In genomic region chr2:69593168-69593567, GRCm38 (mm10) we compare ENCODE assay signal across 25 mouse cellular contexts. TPM values are rescaled to one million over a fixed set of nuclear protein-coding genes. Genes with fewer than 3 reads are reported as not detected.
"Had no signal": no experiment of that assay in that cellular context is flagged by ENCODE, and none has a peak within 500 bp of the region (broad histone marks: within the 10 kb centered on the region; RNA-seq: fewer than 3 reads in every experiment).

No protein-coding gene starts in this region.

- H3K4me3 ChIP-seq: gastrocnemius, adult 2 months; heart, adult 2 months; hindbrain, embryonic 10.5 days; hindbrain, embryonic 12.5 days; intestine, embryonic 15.5 days; layer of hippocampus, adult 2 months; left cerebral cortex, adult 2 months; limb, embryonic 10.5 days; limb, embryonic 12.5 days had no signal

- ATAC-seq: hindbrain, embryonic 16.5 days; inflammation-experienced regulatory T-cells, adult 6 months; intestine, embryonic 15.5 days; intestine, postnatal 0 days had no signal

- H3K9ac ChIP-seq: hindbrain, embryonic 12.5 days; hindbrain, embryonic 14.5 days; intestine, embryonic 15.5 days; limb, embryonic 12.5 days had no signal

- H3K4me1 ChIP-seq: hindbrain, embryonic 12.5 days; intestine, embryonic 15.5 days; limb, embryonic 10.5 days; limb, embryonic 12.5 days had no signal

- DNase-seq: gastrocnemius, adult 2 months; gastrocnemius, postnatal 10 days; gastrocnemius, postnatal 25 days; heart, adult 2 months; heart, postnatal 10 days; heart, postnatal 4 days; kidney, adult 18-20 months; kidney, adult 8-10 months; kidney, postnatal 10 days; kidney, postnatal 25 days; kidney, postnatal 4 days; liver had no signal

- H3K27ac ChIP-seq: gastrocnemius, adult 2 months; heart, adult 2 months; hindbrain, embryonic 10.5 days; hindbrain, embryonic 12.5 days; hindbrain, embryonic 14.5 days; intestine, embryonic 15.5 days; layer of hippocampus, adult 2 months; left cerebral cortex, adult 2 months; limb, embryonic 10.5 days; limb, embryonic 12.5 days had no signal

- H3K9me3 ChIP-seq: hindbrain, embryonic 10.5 days; hindbrain, embryonic 12.5 days; intestine, embryonic 15.5 days; limb, embryonic 10.5 days; limb, embryonic 12.5 days had no signal

- H3K4me2 ChIP-seq: heart, embryonic 11.5 days; hindbrain, embryonic 12.5 days; hindbrain, embryonic 14.5 days; intestine, embryonic 15.5 days; limb, embryonic 12.5 days; liver, embryonic 11.5 days had no signal

- H3K36me3 ChIP-seq: hindbrain, embryonic 10.5 days; hindbrain, embryonic 12.5 days; intestine, embryonic 15.5 days; limb, embryonic 10.5 days; limb, embryonic 12.5 days had no signal

RNA-seq across cellular contexts. Expression of gene Lrp2, which starts 7.3 kb away (rescaled TPM):
- polyA plus RNA-seq: inflammation-experienced regulatory T-cells, adult 6 months; limb, embryonic 12.5 days had no signal
